Mouse (Mus musculus) neutrophil, adult 5-6 weeks (primary cell): Measurements from ENCODE around the gene Zfp607a. TPM values are rescaled to one million over a fixed set of nuclear protein-coding genes. Genes with fewer than 3 reads are reported as not detected.
A peak's percentile ranks its signal among the peaks of the same experiment; 100 is the strongest.
"Not testable (repeated sequence)": the region's sequence is repeated elsewhere in the genome, so short reads cannot be mapped to it uniquely, and the experiment has no call there.

Experiments used
- ATAC-seq: fragments of 151-379, 151-347 bp; 2 replicates; pipeline ENCODE4 v1.8.0; 2017; ENCODE audit warnings: mild to moderate bottlenecking, moderate TSS enrichment; ENCODE audit not compliant: insufficient number of reproducible peaks, poor library complexity, low FRiP score, severe bottlenecking; ENCODE audit errors: extremely low read depth
- total RNA-seq: library from RNA; stranded (forward); fragments of 200-1000 nt; gene quantifications from 2 replicates; pipeline ENCODE4 v1.2.3, GENCODE M21; 2017

Gene Zfp607a
- 15.7 and 18.9 TPM in 2 replicates for total RNA-seq

GRCm38 (mm10) chr7:27857227-27857626 lies at the start of gene Zfp607a:
TSS of gene Zfp607a (plus strand) at chr7:27857527.
- ATAC-seq = no peak

GRCm38 (mm10) chr7:27818526-27819110 lies 38.7 kb upstream of the Zfp607a start:
- ATAC-seq = no peak

DNA sequence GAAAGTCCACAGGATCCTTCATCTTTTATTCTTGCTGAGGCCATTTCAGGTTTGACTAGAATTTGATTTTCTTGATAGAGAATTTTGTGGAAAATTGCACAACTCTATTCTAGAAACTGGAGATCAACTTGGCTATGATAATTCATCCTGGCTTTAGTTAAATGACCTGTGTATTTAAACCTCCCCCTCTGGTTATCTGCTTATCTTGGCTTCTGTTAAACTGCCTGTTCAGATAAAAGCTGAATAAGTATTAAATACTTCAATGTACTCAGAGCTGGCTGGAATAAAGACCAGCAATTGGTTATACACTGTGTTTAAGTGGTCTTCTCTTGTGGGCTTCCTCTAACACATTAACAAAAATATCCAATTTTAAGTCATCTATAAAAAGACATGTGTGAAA lies 34.7 kb upstream of the Zfp607a start:
- no peak for ATAC-seq

- no peak for ATAC-seq
These were observed 23.2 kb upstream of the Zfp607a start for GRCm38 (mm10) chr7:27834131-27834530.

GRCm38 (mm10) chr7:27837896-27838295 lies 19.4 kb upstream of the Zfp607a start:
- ATAC-seq = no peak

- ATAC-seq = peak; percentile 84
These were observed 18.7 kb upstream of the Zfp607a start, which contains the start of gene Zfp59 for GRCm38 (mm10) chr7:27838323-27839249. TSS of gene Zfp59 (plus strand) at chr7:27838607.

DNA sequence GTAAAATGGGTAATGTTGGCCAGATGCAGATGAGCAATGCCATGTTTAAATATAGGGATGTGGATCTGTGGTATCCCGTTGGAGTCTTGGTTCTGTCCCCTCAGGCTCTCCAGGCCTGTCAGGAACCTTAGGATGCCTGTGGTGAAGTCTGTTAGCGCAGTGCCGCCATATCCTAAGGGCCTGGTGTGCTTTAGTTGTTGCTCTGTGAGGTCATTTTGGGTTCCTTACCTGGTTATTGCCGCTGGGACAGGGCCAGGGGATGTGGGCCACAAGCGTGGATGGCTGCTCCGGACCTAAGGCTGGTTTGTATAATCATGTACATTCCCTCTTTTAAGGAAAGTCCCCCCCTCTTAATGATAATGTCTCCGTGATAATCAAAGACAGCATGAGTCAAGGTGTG lies 17.7 kb upstream of the Zfp607a start:
- no peak for ATAC-seq

DNA sequence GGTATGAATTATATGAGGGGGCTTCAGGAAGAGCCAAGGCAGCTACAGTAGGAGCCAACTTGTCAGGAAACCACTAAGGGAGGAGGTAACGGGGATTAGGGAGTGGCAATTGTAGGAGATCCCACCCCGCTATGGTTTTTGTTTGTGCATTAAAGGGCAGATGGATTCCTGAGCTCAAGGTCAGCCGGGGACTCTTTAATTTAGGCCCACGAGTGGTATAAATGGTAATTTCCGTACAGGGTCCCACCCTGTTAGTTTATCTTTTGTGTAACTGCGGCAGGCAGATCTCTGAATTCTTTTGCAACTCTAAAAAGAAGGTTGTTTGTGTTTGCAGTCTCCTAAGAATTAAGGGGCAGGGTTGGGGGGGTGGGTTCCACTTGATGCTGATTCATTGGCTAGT lies 17.2 kb upstream of the Zfp607a start:
- no peak for ATAC-seq

DNA sequence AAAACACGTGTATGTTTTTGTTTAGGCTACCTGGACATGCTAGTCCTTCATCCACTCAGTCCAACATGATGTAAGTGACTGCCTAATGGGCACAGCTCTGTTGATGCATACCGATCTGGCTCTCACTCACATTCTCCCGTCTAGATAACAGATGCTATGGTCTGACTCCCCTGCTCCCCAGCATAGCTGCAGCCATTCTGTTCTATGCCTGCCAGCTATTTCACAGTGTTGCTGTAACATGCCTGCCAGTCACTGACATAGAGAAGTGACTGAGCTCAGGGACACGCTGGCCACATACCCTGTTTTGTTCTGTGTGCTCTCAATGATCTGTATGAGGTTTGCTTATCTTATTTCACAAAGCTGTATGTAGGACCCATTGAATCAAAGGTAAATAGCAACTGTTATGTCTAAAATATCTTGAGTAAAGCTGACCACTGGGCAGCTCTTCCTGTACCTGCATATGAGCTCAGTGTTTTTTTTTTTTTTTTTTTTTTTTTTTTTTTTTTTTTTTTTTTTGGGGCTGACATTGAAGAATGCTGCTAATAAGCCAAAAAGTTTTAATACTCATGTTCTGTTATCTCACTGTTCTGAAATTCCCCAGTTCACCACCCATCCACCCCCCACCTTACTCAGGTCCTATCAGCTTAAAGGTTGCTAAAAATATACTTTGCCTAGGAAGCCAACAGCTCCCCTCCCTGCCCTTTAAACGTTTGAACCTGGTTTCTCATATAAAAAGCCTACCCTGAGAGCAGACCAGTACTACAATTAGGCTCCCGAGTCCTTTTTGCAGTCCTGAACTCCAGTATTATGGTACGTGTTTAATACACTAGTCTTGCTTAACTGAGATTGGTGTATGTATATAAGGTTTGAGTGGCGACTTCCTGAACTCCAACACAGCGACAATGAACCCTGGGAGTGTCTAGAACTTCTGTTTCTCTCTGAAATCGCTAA lies 2.2 kb downstream of the Zfp607a start:
- ATAC-seq = no peak

- peak; percentile 93 for ATAC-seq
These were observed 3.3 kb downstream of the Zfp607a start for GRCm38 (mm10) chr7:27860396-27861235.

DNA sequence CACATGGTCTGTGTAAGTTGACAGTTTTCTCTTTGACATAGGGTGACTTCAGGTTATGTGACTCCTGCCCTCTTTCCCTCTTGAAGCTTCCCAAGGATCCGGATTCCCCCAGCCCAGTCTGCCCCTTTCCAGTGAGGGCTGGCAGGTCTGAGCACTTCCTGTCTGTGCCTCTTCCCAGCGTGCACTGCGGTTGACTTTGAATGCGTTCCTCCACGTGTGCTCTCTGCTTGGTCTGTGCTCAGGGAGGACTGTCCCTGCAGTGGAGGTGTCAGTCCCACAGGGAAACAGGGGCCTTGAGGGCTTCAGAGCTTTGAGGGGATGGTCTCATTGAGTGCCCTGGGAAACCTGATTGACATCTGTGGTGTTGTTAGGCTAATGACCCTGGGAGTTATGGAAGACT lies 5.3 kb downstream of the Zfp607a start:
- not testable (repeated sequence) for ATAC-seq

GRCm38 (mm10) chr7:27881721-27882120 lies 24.4 kb downstream of the Zfp607a start:
- ATAC-seq = no peak

GRCm38 (mm10) chr7:27900601-27901000 lies 43.3 kb downstream of the Zfp607a start:
- ATAC-seq = no peak

DNA sequence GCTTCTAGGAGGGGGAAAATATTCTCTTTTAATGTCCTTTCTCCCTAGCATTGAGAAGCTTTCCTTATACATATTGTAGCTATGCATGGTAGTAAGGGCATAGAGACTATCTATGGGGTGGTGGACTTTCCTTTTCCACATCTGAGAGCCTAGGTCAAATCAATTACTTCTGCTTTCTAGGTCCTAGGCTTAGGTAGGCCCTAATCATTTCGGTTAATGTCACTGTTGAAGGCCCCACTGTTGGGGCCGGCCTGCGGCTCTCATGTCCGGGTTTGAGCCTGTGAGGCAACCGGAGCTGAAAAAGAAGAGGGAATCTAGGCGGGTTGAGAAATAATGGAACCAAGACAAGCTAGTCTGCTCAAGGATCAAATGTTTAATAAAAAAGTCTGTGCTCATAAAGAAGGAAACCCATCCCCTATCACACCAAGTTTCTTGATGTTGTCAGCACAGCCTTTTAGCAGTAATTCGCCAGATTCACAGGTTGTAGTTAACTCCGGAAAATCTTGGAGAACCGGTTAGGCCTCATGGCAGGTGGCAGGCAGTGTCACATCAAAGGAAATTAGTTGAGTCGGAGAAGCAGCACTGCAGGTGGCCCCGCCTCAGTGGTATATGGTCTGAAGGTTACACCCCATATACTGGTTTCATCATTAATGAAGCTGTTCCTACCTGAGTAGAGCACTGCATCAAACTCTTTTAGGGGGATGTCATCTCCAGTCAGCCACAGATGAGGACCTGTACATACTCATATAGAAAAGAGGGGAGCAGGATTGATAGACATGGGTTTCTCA lies 47.9 kb downstream of the Zfp607a start:
- ATAC-seq = no peak

GRCm38 (mm10) chr7:27910952-27911351 lies 53.6 kb downstream of the Zfp607a start:
- ATAC-seq = not testable (repeated sequence)

DNA sequence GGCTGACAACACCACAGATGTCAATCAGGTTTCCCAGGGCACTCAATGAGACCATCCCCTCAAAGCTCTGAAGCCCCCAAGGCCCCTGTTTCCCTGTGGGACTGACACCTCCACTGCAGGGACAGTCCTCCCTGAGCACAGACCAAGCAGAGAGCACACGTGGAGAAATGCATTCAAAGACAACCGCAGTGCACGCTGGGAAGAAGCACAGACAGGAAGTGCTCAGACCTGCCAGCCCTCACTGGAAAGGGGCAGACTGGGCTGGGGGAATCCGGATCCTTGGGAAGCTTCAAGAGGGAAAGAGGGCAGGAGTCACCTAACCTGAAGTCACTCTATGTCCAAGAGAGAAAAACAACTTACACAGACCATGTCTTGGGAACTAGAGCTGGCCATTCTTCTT lies 69.7 kb downstream of the Zfp607a start:
- ATAC-seq = not testable (repeated sequence)

DNA sequence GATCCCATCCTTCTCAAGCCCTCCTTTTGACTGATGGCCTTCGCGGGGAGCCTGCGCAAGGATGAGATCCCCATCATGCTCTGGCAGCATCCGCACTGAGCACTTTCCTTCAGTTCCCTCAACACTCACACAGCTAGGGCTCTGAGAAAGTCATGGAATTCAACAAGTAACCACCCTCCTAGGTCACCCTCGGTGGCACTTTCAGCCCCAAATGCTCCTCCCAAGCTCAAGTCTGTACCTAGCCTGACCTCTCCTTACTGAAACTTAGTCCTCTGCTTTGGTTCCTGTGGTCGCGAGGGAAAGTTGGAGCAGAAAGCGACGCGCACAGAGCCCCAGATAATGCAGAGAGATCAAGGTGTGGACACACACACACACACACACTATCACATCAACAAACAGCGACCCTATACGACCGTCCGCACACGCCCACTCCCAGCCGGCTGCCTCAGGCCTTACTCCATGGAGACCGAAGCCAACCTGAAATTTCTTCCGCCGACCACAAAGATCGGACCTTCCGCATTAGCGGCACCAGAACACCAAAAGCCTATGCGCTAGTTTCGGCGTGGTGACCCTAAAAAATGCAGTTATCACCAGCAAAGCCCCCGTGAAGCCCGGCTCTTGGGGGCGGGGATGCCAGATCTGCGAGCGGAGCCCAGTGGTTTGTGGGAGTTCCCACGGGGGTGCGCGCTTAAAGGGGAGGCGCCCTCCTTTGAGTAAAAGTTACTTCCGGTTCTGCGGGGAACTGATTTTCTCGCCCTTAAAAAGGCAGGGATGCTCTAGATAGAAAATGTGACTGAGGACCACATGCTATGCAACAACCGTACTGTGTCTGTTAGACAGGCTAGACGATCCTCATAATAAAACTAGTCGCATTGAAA lies 71.7 kb downstream of the Zfp607a start, which contains the start of gene Zfp974:
TSS of gene Zfp974 (minus strand) at position 643 of the 878 bp plus-strand sequence.
- ATAC-seq = peak; percentile 83
